Mouse (Mus musculus): ENCODE measurements around the gene Wdr46. TPM values are rescaled to one million over a fixed set of nuclear protein-coding genes. Genes with fewer than 3 reads are reported as not detected.

Gene Wdr46
- total and polyA plus RNA-seq, 3 experiments, result 39.8 to 72.4 (median 49.7) TPM

GRCm38 (mm10) chr17:33979512-33980050 lies 39.1 kb downstream of the Wdr46 start:
- Histone ChIP-seq H3K4me1 (ENCODE audit: control insufficient read depth in 1 of 2, insufficient read depth in 2 of 2) (peaks cover 6 to 18% of the 10 kb centered on the region in 2 experiments; a peak in 3 of 4 replicates), H3K9ac (ENCODE audit: insufficient read depth, low read depth) (no peak overlapping the region), H3K79me2 (replicated peaks; ENCODE audit: control insufficient read depth, extremely low read depth, insufficient read depth, poor library complexity, severe bottlenecking) (no peaks in the 10 kb centered on the region), H3K9me3 (replicated peaks; ENCODE audit: low read length) (no peaks in the 10 kb centered on the region), H3K4me2 (ENCODE audit: insufficient read depth, low read depth, poor library complexity, severe bottlenecking) (no peak overlapping the region), H3K36me3 (replicated peaks in 1 of 2; ENCODE audit: control insufficient read depth in 1 of 2, insufficient read depth in 1 of 2, low read length in 1 of 2) (peaks cover 0 to 7% of the 10 kb centered on the region in 2 experiments), H3K27me3 (replicated peaks) (no peaks in the 10 kb centered on the region), H3K27ac (ENCODE audit: insufficient read depth, low read depth) (no peak overlapping the region), H3K4me3 (replicated peaks in 1 of 3; ENCODE audit: low read depth in 2 of 3, low read length in 2 of 3, poor library complexity in 1 of 3) (no peak overlapping the region)
- in situ Hi-C loops (cut with MboI; ENCODE audit: low pct_ligation_motif_present, low pct_unique_long_range_greater_than_20kb, low sequenced_read_pairs) (loop anchor here (25.0 kb wide), 1 partner anchor 1483 kb away; the partner anchor contains the start of gene H2-Q10), dilution Hi-C loops (cut with MboI; ENCODE audit: extremely low pct_ligation_motif_present, extremely low pct_unique_long_range_greater_than_20kb, low sequenced_read_pairs) (no loop called here)
- TF ChIP-seq JUN (IDR thresholded peaks at IDR 0.05; ENCODE audit: insufficient read depth, low read depth, low read length) (no peak), USF1 (IDR thresholded peaks at IDR 0.05; ENCODE audit: low read depth, low read length) (no peak), ZNF384 (IDR thresholded peaks at IDR 0.05; ENCODE audit: low read depth, low read length) (no peak), UBTF (IDR thresholded peaks at IDR 0.05; ENCODE audit: low read depth, low read length) (no peak), POLR2AphosphoS2 (IDR thresholded peaks at IDR 0.05; ENCODE audit: low read depth, low read length) (no peak), MXI1 (IDR thresholded peaks at IDR 0.05; ENCODE audit: low read depth, low read length) (no peak), SMC3 (IDR thresholded peaks at IDR 0.05; ENCODE audit: low read depth, low read length) (no peak), ZKSCAN1 (IDR thresholded peaks at IDR 0.05; ENCODE audit: borderline replicate concordance, low read depth, low read length) (no peak), MYC (IDR thresholded peaks at IDR 0.05; ENCODE audit: low read depth, low read length) (no peak), MAX (IDR thresholded peaks at IDR 0.05; ENCODE audit: low read length) (no peak), NRF1 (IDR thresholded peaks at IDR 0.05; ENCODE audit: low read depth, low read length) (no peak), TBP (conservative IDR thresholded peaks at IDR 0.05; ENCODE audit: low read depth, low read length) (no peak), USF2 (conservative IDR thresholded peaks at IDR 0.05; ENCODE audit: low read depth, low read length) (no peak), MAZ (IDR thresholded peaks at IDR 0.05; ENCODE audit: low read depth, low read length) (no peak), MEF2A (IDR thresholded peaks at IDR 0.05; ENCODE audit: borderline replicate concordance, low read depth, low read length) (no peak), ETS1 (conservative IDR thresholded peaks at IDR 0.05; ENCODE audit: low read depth, low read length) (no peak), CHD1 (IDR thresholded peaks at IDR 0.05; ENCODE audit: low read depth, low read length) (no peak), BHLHE40 (IDR thresholded peaks at IDR 0.05; ENCODE audit: low read depth, low read length) (no peak), E2F4 (IDR thresholded peaks at IDR 0.05; ENCODE audit: insufficient replicate concordance, low read depth, low read length) (no peak), CHD2 (IDR thresholded peaks at IDR 0.05; ENCODE audit: low read length) (no peak)
- no peak for DNase-seq (ENCODE audit: extremely low read depth)
